11 mouse cellular contexts compared by ENCODE assay signal in the genomic region with DNA sequence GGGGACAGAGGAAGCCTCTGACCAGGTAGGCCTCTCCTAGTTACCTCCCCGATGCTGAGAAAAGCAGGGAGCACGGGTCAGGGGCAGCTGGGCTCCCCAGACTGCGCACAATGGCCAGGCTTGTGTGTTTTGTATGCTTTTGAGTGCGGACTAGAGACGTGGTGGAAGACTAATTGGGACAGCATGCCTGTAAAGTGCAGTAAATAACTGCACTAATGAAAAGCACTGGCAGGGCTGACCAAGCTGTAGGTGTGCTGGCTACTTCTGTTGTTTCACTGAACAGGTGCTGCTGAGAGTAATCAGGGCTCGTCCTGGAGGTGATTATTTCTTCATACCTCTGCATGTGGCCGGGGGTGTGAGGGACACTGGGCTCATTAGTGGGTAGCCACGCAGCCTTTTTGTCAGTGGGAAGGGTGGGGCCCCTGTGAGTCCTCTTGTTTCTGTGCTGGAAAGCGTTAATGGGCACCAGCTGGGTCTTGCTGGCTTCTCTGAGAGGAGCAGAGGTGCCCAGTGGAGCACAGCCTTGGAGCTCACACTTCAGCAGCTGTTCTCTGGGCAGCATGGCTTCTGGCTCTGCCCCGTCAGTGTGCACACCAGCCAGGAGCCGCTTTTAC. TPM values are rescaled to one million over a fixed set of nuclear protein-coding genes. Genes with fewer than 3 reads are reported as not detected.
DNase-seq lines count a peak whose midpoint lies in the region; ATAC-seq and TF ChIP-seq lines count a peak whose summit lies in the region.
"Had no signal": no experiment of that assay in that cellular context is flagged by ENCODE, and none has a peak within 500 bp of the region (broad histone marks: within the 10 kb centered on the region; RNA-seq: fewer than 3 reads in every experiment).

No protein-coding gene starts in this region.

- peaks cover 4% of the 10 kb centered on the region for H3K9me3 ChIP-seq in forebrain, embryonic 10.5 days
- no peaks in the 10 kb centered on the region for H3K9me3 ChIP-seq in hindbrain, postnatal 0 days (ENCODE audit: low read length)
- H3K9me3 ChIP-seq in neural tube, embryonic 13.5 days, result 0 out of 2 replicates have a peak, but pooled peaks cover 4% of the 10 kb centered on the region
- H3K9me3 ChIP-seq: liver, embryonic 13.5 days had no signal

- H3K4me2 ChIP-seq in hindbrain, postnatal 0 days (ENCODE audit: low read depth, low read length), result no peak overlapping the region
- no peak overlapping the region for H3K4me2 ChIP-seq in neural tube, embryonic 13.5 days
- H3K4me2 ChIP-seq: liver, embryonic 13.5 days had no signal

- 42% methylated on average over 11 of the region's 11 CpGs for WGBS in forebrain, embryonic 10.5 days
- 41% methylated on average over 11 of the region's 11 CpGs for WGBS in hindbrain, postnatal 0 days
- WGBS in neural tube, embryonic 13.5 days, result 28% methylated on average over 11 of the region's 11 CpGs

- 0 out of 2 replicates have a peak overlapping the region, but pooled peaks have one; percentile 28 for H3K27ac ChIP-seq in layer of hippocampus, adult 2 months
- H3K27ac ChIP-seq in forebrain, embryonic 10.5 days, result peak overlapping the region; percentile 56
- peak overlapping the region; percentile 1; the same call in 1 of the 2 replicates for H3K27ac ChIP-seq in hindbrain, postnatal 0 days
- peak overlapping the region; percentile 64 for H3K27ac ChIP-seq in neural tube, embryonic 13.5 days (replicated peaks)
- H3K27ac ChIP-seq: liver, embryonic 13.5 days had no signal

- H3K9ac ChIP-seq in hindbrain, postnatal 0 days (replicated peaks; ENCODE audit: low read length), result 0 out of 2 replicates have a peak overlapping the region, but pooled peaks have one; percentile 17
- peak overlapping the region; percentile 50; the same call in 1 of the 2 replicates for H3K9ac ChIP-seq in neural tube, embryonic 13.5 days
- H3K9ac ChIP-seq: liver, embryonic 13.5 days had no signal

- no peak for DNase-seq in layer of hippocampus, adult 2 months (ENCODE audit: low spot score in 2 of 2)
- no peak for DNase-seq in layer of hippocampus, adult 18-20 months (ENCODE audit: low spot score in 2 of 2)
- no peak for DNase-seq in forebrain, embryonic 10.5 days (ENCODE audit: extremely low spot score, low spot score)
- DNase-seq in hindbrain, postnatal 0 days (ENCODE audit: low spot score), result no peak
- no peak for DNase-seq in heart, postnatal 4 days
- DNase-seq in right cerebral cortex, adult 18-20 months, result no peak
- no peak for DNase-seq in thymus, adult 18-20 months
- DNase-seq: adrenal gland, postnatal 25 days; kidney, adult 8-10 months; liver, embryonic 13.5 days had no signal

- H3K4me1 ChIP-seq in forebrain, embryonic 10.5 days, result peaks cover 52% of the 10 kb centered on the region
- peaks cover 18% of the 10 kb centered on the region for H3K4me1 ChIP-seq in hindbrain, postnatal 0 days (ENCODE audit: insufficient read depth, low read length)
- H3K4me1 ChIP-seq in neural tube, embryonic 13.5 days (replicated peaks), result peaks cover 48% of the 10 kb centered on the region

- ATAC-seq in hindbrain, postnatal 0 days, result peak; percentile 52; the same call in 1 of the 2 replicates
- peak; percentile 75 for ATAC-seq in neural tube, embryonic 13.5 days (ENCODE audit: low read depth)

- H3K36me3 ChIP-seq in forebrain, embryonic 10.5 days (replicated peaks), result peaks cover 4% of the 10 kb centered on the region; the same call in 1 of the 2 replicates
- H3K36me3 ChIP-seq in hindbrain, postnatal 0 days (ENCODE audit: insufficient read depth, low read length), result no peaks in the 10 kb centered on the region
- H3K36me3 ChIP-seq in neural tube, embryonic 13.5 days, result no peaks in the 10 kb centered on the region

- no peak overlapping the region for H3K4me3 ChIP-seq in layer of hippocampus, adult 2 months
- H3K4me3 ChIP-seq in forebrain, embryonic 10.5 days, result no peak overlapping the region
- H3K4me3 ChIP-seq in hindbrain, postnatal 0 days (ENCODE audit: low read length), result no peak overlapping the region
- no peak overlapping the region for H3K4me3 ChIP-seq in neural tube, embryonic 13.5 days
- H3K4me3 ChIP-seq: liver, embryonic 13.5 days had no signal

- no peak for TF ChIP-seq CTCF in layer of hippocampus, adult 2 months (conservative IDR thresholded peaks at IDR 0.05)
- no peak for TF ChIP-seq CTCF in hindbrain, postnatal 0 days (IDR thresholded peaks at IDR 0.05; ENCODE audit: low read depth)

- 0 out of 2 replicates have a peak, but pooled peaks cover 4% of the 10 kb centered on the region for H3K27me3 ChIP-seq in forebrain, embryonic 10.5 days (ENCODE audit: poor library complexity, severe bottlenecking)
- no peaks in the 10 kb centered on the region for H3K27me3 ChIP-seq in hindbrain, postnatal 0 days (ENCODE audit: insufficient read depth, low read length)
- H3K27me3 ChIP-seq in neural tube, embryonic 13.5 days, result no peaks in the 10 kb centered on the region
- H3K27me3 ChIP-seq: liver, embryonic 13.5 days had no signal

RNA-seq across cellular contexts. Expression of a gene that starts 48.3 kb away (rescaled TPM):
- total RNA-seq in layer of hippocampus, adult 2 months (2021), result 10 to 100 TPM; 51.7 to 53.0 TPM
- total RNA-seq in layer of hippocampus, adult 18-20 months (2021), result 10 to 100 TPM; 52.0 to 54.2 TPM
- polyA plus RNA-seq in forebrain, embryonic 10.5 days (2016; fragmentation: Nextera tagmentation; extraction: Ambion mirVana), result 39.0 and 40.5 TPM in 2 replicates
- 65.8 and 78.0 TPM in 2 replicates for total RNA-seq in hindbrain, postnatal 0 days (2014; rRNA removed)
- 54.9 and 58.4 TPM in 2 replicates for polyA plus RNA-seq in hindbrain, postnatal 0 days (2015; fragmentation: Nextera tagmentation; extraction: Ambion mirVana)
- 59.9 and 69.6 TPM in 2 replicates for polyA plus RNA-seq in neural tube, embryonic 13.5 days (2015; fragmentation: Nextera tagmentation; extraction: Ambion mirVana)
- total RNA-seq in heart, postnatal 4 days (2021), result 10 to 100 TPM; 11.8 to 13.4 TPM

RNA-seq across cellular contexts. Expression of a gene that starts 49.6 kb away (rescaled TPM):
- total RNA-seq in layer of hippocampus, adult 2 months (2021), result 10 to 100 TPM; 58.6 to 59.7 TPM
- total RNA-seq in layer of hippocampus, adult 18-20 months (2021), result 10 to 100 TPM; 58.4 to 62.0 TPM
- 33.5 and 36.9 TPM in 2 replicates for polyA plus RNA-seq in forebrain, embryonic 10.5 days (2016; fragmentation: Nextera tagmentation; extraction: Ambion mirVana)
- 54.5 and 66.3 TPM in 2 replicates for total RNA-seq in hindbrain, postnatal 0 days (2014; rRNA removed)
- 34.1 and 34.5 TPM in 2 replicates for polyA plus RNA-seq in hindbrain, postnatal 0 days (2015; fragmentation: Nextera tagmentation; extraction: Ambion mirVana)
- polyA plus RNA-seq in neural tube, embryonic 13.5 days (2015; fragmentation: Nextera tagmentation; extraction: Ambion mirVana), result 36.5 and 40.5 TPM in 2 replicates
- total RNA-seq in heart, postnatal 4 days (2021), result 10 to 100 TPM; 24.7 to 25.8 TPM

Comparison
In these comparisons a context has a peak if more than half of its experiments do, and no peak if none do; other contexts are left out.
1. H3K27ac ChIP-seq: peak in every context shown above with its lines; median percentile 64 in neural tube, embryonic 13.5 days; 56 in forebrain, embryonic 10.5 days; 28 in layer of hippocampus, adult 2 months; 1 in hindbrain, postnatal 0 days.